Mouse (Mus musculus) intestine, postnatal 0 days (tissue): ENCODE data around the gene Gm8453. TPM values are rescaled to one million over a fixed set of nuclear protein-coding genes. Genes with fewer than 3 reads are reported as not detected.
"Not testable (repeated sequence)": the region's sequence is repeated elsewhere in the genome, so short reads cannot be mapped to it uniquely, and the experiment has no call there.

Experiments used
- ATAC-seq: fragments of 200-750 bp; cut with Nextera tagmentation; 2 replicates; pipeline ENCODE4 v1.8.0; 2017; ENCODE audit warnings: mild to moderate bottlenecking, moderate TSS enrichment, moderate library complexity
- H3K27ac ChIP-seq: fragments of 300-500 bp; sonication (generic); 2 replicates; pipeline ENCODE4 v1.5.1; 2014; ENCODE audit warnings: mild to moderate bottlenecking, low read depth, low read length, moderate library complexity
- H3K27me3 ChIP-seq: fragments of 300-500 bp; sonication (generic); replicated peaks from 2 replicates; pipeline ENCODE4 v1.6.1; 2014; ENCODE audit warnings: low read length, mixed read lengths; ENCODE audit not compliant: control insufficient read depth, insufficient read depth
- H3K36me3 ChIP-seq: fragments of 300-500 bp; sonication (generic); 2 replicates; pipeline ENCODE4 v1.6.1; 2014; ENCODE audit warnings: mild to moderate bottlenecking, moderate library complexity; ENCODE audit not compliant: control insufficient read depth, insufficient read depth
- H3K4me1 ChIP-seq: fragments of 300-500 bp; sonication (generic); replicated peaks from 2 replicates; pipeline ENCODE4 v1.6.1; 2014; ENCODE audit warnings: antibody characterized with exemption, low read length, mixed read lengths; ENCODE audit not compliant: control insufficient read depth, insufficient read depth
- H3K4me2 ChIP-seq: fragments of 300-500 bp; sonication (generic); replicated peaks from 2 replicates; pipeline ENCODE4 v1.6.1; 2014; ENCODE audit warnings: low read depth, mild to moderate bottlenecking, moderate library complexity
- H3K4me3 ChIP-seq: fragments of 300-500 bp; sonication (generic); 2 replicates; pipeline ENCODE4 v1.5.1; 2014; ENCODE audit warnings: low read depth, low read length
- H3K9ac ChIP-seq: fragments of 300-500 bp; sonication (generic); 2 replicates; pipeline ENCODE4 v1.6.1; 2014; ENCODE audit warnings: mild to moderate bottlenecking, low read depth, low read length
- H3K9me3 ChIP-seq: fragments of 300-500 bp; sonication (generic); 2 replicates; pipeline ENCODE4 v1.6.1; 2016; ENCODE audit warnings: mixed run types; ENCODE audit not compliant: control insufficient read depth
- WGBS: fragments of 180-500 bp; shearing (Covaris S2); extraction: QIAGEN DNeasy Blood & Tissue Kit; methylation state at CpG from one replicate; pipeline ENCODE4 v1.1.7; 2014; 5-methylcytosine and 5-hydroxymethylcytosine counted together
- polyA plus RNA-seq: library from polyadenylated mRNA; unstranded; fragments of >200 nt; fragmentation: Nextera tagmentation; extraction: Ambion mirVana; gene quantifications from 2 replicates; pipeline ENCODE4 v1.2.1, GENCODE M21; 2015

Gene Gm8453
- polyA plus RNA-seq = not detected in 2 replicates

DNA sequence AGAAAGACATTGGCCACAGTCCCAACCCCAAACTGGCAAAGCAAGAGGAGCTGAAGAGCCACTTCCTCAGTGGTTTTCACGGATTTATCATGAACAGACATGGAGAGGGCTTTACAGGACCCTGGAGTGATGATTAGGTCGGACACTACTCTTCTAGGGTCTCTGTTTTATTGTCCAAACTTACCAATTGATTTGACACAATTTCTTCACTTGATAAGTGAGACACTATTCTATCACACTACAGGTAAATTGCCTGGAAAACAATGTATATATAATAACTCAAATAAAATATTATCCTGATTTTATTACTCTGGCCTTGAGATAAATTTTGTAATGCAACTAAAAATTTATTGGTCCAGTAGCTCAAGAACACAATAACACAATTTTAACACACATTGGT lies at the start of gene Gm8453:
Gm8453 (minus strand) TSS at position 101 of the 400 bp plus-strand sequence.
- H3K9ac ChIP-seq, ATAC-seq, H3K27ac ChIP-seq, H3K4me3 ChIP-seq, H3K4me2 ChIP-seq, H3K4me1 ChIP-seq, H3K9me3 ChIP-seq, H3K27me3 ChIP-seq, H3K36me3 ChIP-seq: not testable (repeated sequence)
- WGBS = 23% methylated on average over 1 of the region's 2 CpGs

- not testable (repeated sequence) for H3K9me3 ChIP-seq, H3K27ac ChIP-seq, H3K36me3 ChIP-seq, ATAC-seq, H3K4me1 ChIP-seq, H3K4me3 ChIP-seq, H3K4me2 ChIP-seq, H3K27me3 ChIP-seq, H3K9ac ChIP-seq
- no CpG with 5 or more reads among the region's 2 CpGs for WGBS
Measured at GRCm38 (mm10) chr7:22201164-22201563, 28.1 kb downstream of the Gm8453 start, which contains the start of gene Gm8653. Gene Gm8653, minus strand, starts transcription at chr7:22201264.

DNA sequence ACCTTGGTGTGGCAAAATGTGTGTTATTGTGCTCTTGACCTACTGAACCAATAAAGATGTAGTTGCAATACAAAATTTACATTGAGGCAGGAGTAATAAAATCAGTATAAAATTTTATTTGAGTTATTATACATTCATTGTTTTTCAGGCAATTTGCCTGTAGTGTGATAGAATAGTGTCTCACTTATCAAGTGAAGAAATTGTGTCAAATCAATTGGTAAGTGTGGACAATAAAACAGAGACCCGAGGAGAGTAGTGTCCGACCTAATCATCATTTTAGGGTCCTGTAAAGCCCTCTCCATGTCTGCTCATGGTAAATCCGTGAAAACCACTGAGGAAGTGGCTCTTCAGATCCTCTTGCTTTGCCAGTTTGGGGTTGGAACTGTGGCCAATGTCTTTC lies 40.2 kb downstream of the Gm8453 start, which contains the start of gene Vmn1r143:
Vmn1r143 (plus strand) TSS at position 301 of the 400 bp plus-strand sequence.
- not testable (repeated sequence) for H3K27me3 ChIP-seq, ATAC-seq
- no CpG with 5 or more reads among the region's 3 CpGs for WGBS

More for the DNA sequence above, 40.2 kb downstream of the Gm8453 start, which contains the start of gene Vmn1r143:
- not testable (repeated sequence) for H3K4me3 ChIP-seq, H3K9ac ChIP-seq, H3K4me2 ChIP-seq, H3K9me3 ChIP-seq, H3K4me1 ChIP-seq, H3K36me3 ChIP-seq, H3K27ac ChIP-seq

Other genes starting within 250 kb of the Gm8453 start
- not detected in 2 replicates for gene Vmn1r137, start 234.9 kb downstream of the Gm8453 start, polyA plus RNA-seq
- gene Vmn1r138, start 200.6 kb downstream of the Gm8453 start, polyA plus RNA-seq = not detected in 2 replicates
- gene Gm6176, start 173.2 kb downstream of the Gm8453 start, polyA plus RNA-seq = not detected in 2 replicates
- not detected in 2 replicates for gene Vmn1r139, start 160.4 kb downstream of the Gm8453 start, polyA plus RNA-seq
- gene Gm16451, start 111.2 kb downstream of the Gm8453 start, polyA plus RNA-seq = not detected in 2 replicates
- gene Gm10666, start 94.7 kb downstream of the Gm8453 start, polyA plus RNA-seq = not detected in 2 replicates
- not detected in 2 replicates for gene Vmn1r142, start 65.4 kb downstream of the Gm8453 start, polyA plus RNA-seq
- gene Vmn1r143, start 40.1 kb downstream of the Gm8453 start, polyA plus RNA-seq = not detected in 2 replicates
- gene Gm8653, start 28.2 kb downstream of the Gm8453 start, polyA plus RNA-seq = not detected in 2 replicates
- gene Gm4187, start 100.2 kb upstream of the Gm8453 start, polyA plus RNA-seq = not detected in 2 replicates
- not detected in 2 replicates for gene Gm8660, start 141.6 kb upstream of the Gm8453 start, polyA plus RNA-seq
- not detected in 2 replicates for gene Vmn1r148, start 184.1 kb upstream of the Gm8453 start, polyA plus RNA-seq
- gene Vmn1r149, start 208.7 kb upstream of the Gm8453 start, polyA plus RNA-seq = not detected in 2 replicates
- gene Gm10665, start 234.6 kb upstream of the Gm8453 start, polyA plus RNA-seq = not detected in 2 replicates